Mouse (Mus musculus) heart, embryonic 16.5 days (tissue): ENCODE measurements at regions not wholly inside any gene's neighbourhood (a gene's known extent, or its start where the extent isn't known, plus 50 kb on each side); places are given as distances from the start of the nearest gene placed in this dataset.

ENCODE experiments used
- ATAC-seq: fragments of 200-750 bp; cut with Nextera tagmentation; replicated peaks from 2 replicates; pipeline ENCODE4 v1.8.0; 2017; ENCODE audit warnings: moderate number of reproducible peaks; ENCODE audit not compliant: insufficient read depth, low FRiP score; ENCODE audit errors: extremely low read depth
- H3K27ac ChIP-seq: fragments of 300-500 bp; sonication (generic); 2 replicates; pipeline ENCODE4 v1.5.1; 2014; ENCODE audit warnings: mild to moderate bottlenecking, low read length, control low read depth, moderate library complexity
- H3K27me3 ChIP-seq: fragments of 300-500 bp; sonication (generic); 2 replicates; pipeline ENCODE4 v1.6.1; 2014; ENCODE audit warnings: low read length, mixed read lengths; ENCODE audit not compliant: control insufficient read depth, insufficient read depth
- H3K36me3 ChIP-seq: fragments of 300-500 bp; sonication (generic); 2 replicates; pipeline ENCODE4 v1.6.1; 2014; ENCODE audit not compliant: control insufficient read depth, insufficient read depth
- H3K4me1 ChIP-seq: fragments of 300-500 bp; sonication (generic); 2 replicates; pipeline ENCODE4 v1.6.1; 2014; ENCODE audit warnings: low read length, mixed read lengths; ENCODE audit not compliant: control insufficient read depth, insufficient read depth
- H3K4me2 ChIP-seq: fragments of 300-500 bp; sonication (generic); 2 replicates; pipeline ENCODE4 v1.6.1; 2014; ENCODE audit warnings: low read depth, mild to moderate bottlenecking, control low read depth, low read length
- H3K4me3 ChIP-seq: fragments of 300-500 bp; sonication (generic); 2 replicates; pipeline ENCODE4 v1.5.1; 2014; ENCODE audit warnings: mild to moderate bottlenecking, control low read depth, low read length
- H3K9ac ChIP-seq: fragments of 300-500 bp; sonication (generic); 2 replicates; pipeline ENCODE4 v1.6.1; 2014; ENCODE audit warnings: low read length, control low read depth
- H3K9me3 ChIP-seq: fragments of 300-500 bp; sonication (generic); replicated peaks from 2 replicates; pipeline ENCODE4 v1.6.1; 2016; ENCODE audit warnings: low read length; ENCODE audit not compliant: control insufficient read depth
- WGBS: fragments of 180-500 bp; shearing (Covaris S2); extraction: QIAGEN DNeasy Blood & Tissue Kit; methylation state at CpG from one replicate; pipeline ENCODE4 v1.1.7; 2014; 5-methylcytosine and 5-hydroxymethylcytosine counted together

GRCm38 (mm10) chr11:31771491-31772439, 100.1 kb upstream of the Bod1 start:
- Histone ChIP-seq H3K36me3 (no peaks in the 10 kb centered on the region), H3K27ac (no peak overlapping the region), H3K4me2 (no peak overlapping the region), H3K9ac (no peak overlapping the region), H3K9me3 (no peaks in the 10 kb centered on the region; the same call in 1 of the 2 replicates), H3K4me1 (peaks cover 9% of the 10 kb centered on the region; the same call in 1 of the 2 replicates), H3K4me3 (no peak overlapping the region), H3K27me3 (no peaks in the 10 kb centered on the region)
- 87% methylated on average over 6 of the region's 6 CpGs for WGBS
- ATAC-seq: no peak

GRCm38 (mm10) chr11:31777531-31777930, 94.5 kb upstream of the Cpeb4 start:
- no peak overlapping the region for H3K27ac ChIP-seq
- H3K4me2 ChIP-seq: no peak overlapping the region
- H3K9me3 ChIP-seq: no peaks in the 10 kb centered on the region; the same call in 1 of the 2 replicates
- ATAC-seq: no peak
- no peak overlapping the region for H3K4me3 ChIP-seq
- no peaks in the 10 kb centered on the region for H3K27me3 ChIP-seq
- H3K36me3 ChIP-seq: no peaks in the 10 kb centered on the region
- WGBS: 54% methylated on average over 8 of the region's 8 CpGs
- H3K4me1 ChIP-seq: no peaks in the 10 kb centered on the region
- H3K9ac ChIP-seq: no peak overlapping the region

- no peak overlapping the region for H3K9ac ChIP-seq
- no peak overlapping the region for H3K4me2 ChIP-seq
- H3K27ac ChIP-seq: no peak overlapping the region
- WGBS: 69% methylated on average over 4 of the region's 4 CpGs
- no peak for ATAC-seq
- no peaks in the 10 kb centered on the region for H3K27me3 ChIP-seq
- H3K36me3 ChIP-seq: no peaks in the 10 kb centered on the region
- H3K9me3 ChIP-seq: no peaks in the 10 kb centered on the region; the same call in 1 of the 2 replicates
- H3K4me1 ChIP-seq: no peaks in the 10 kb centered on the region
- H3K4me3 ChIP-seq: no peak overlapping the region
Observed at GRCm38 (mm10) chr11:31778766-31779165, 93.2 kb upstream of the Cpeb4 start.

- Histone ChIP-seq H3K4me3 (no peak overlapping the region), H3K9ac (no peak overlapping the region), H3K4me2 (no peak overlapping the region), H3K27ac (no peak overlapping the region), H3K4me1 (no peaks in the 10 kb centered on the region), H3K36me3 (no peaks in the 10 kb centered on the region), H3K9me3 (no peaks in the 10 kb centered on the region; the same call in 1 of the 2 replicates), H3K27me3 (no peaks in the 10 kb centered on the region)
- WGBS: 50% methylated on average over 2 of the region's 2 CpGs
- ATAC-seq: no peak
Observed at GRCm38 (mm10) chr11:31779267-31779666, 92.7 kb upstream of the Cpeb4 start.

- no peak overlapping the region for H3K27ac ChIP-seq
- no peak for ATAC-seq
- WGBS: 83% methylated on average over 6 of the region's 6 CpGs
- H3K4me1 ChIP-seq: no peaks in the 10 kb centered on the region
- H3K9me3 ChIP-seq: no peaks in the 10 kb centered on the region; the same call in 1 of the 2 replicates
- H3K4me3 ChIP-seq: no peak overlapping the region
- no peaks in the 10 kb centered on the region for H3K36me3 ChIP-seq
- no peak overlapping the region for H3K4me2 ChIP-seq
- H3K27me3 ChIP-seq: no peaks in the 10 kb centered on the region
- H3K9ac ChIP-seq: no peak overlapping the region
Observed at GRCm38 (mm10) chr11:31780969-31781368, 91.0 kb upstream of the Cpeb4 start.

GRCm38 (mm10) chr11:31781605-31782004, 90.4 kb upstream of the Cpeb4 start:
- ATAC-seq: no peak
- H3K27ac ChIP-seq: no peak overlapping the region
- H3K4me1 ChIP-seq: no peaks in the 10 kb centered on the region
- H3K9me3 ChIP-seq: no peaks in the 10 kb centered on the region; the same call in 1 of the 2 replicates
- 57% methylated on average over 6 of the region's 6 CpGs for WGBS
- no peaks in the 10 kb centered on the region for H3K36me3 ChIP-seq
- no peak overlapping the region for H3K9ac ChIP-seq
- no peak overlapping the region for H3K4me3 ChIP-seq
- H3K4me2 ChIP-seq: no peak overlapping the region
- H3K27me3 ChIP-seq: no peaks in the 10 kb centered on the region

- H3K27me3 ChIP-seq: no peaks in the 10 kb centered on the region
- ATAC-seq: no peak
- H3K36me3 ChIP-seq: no peaks in the 10 kb centered on the region
- H3K9ac ChIP-seq: no peak overlapping the region
- no peaks in the 10 kb centered on the region for H3K4me1 ChIP-seq
- H3K4me2 ChIP-seq: no peak overlapping the region
- no peak overlapping the region for H3K27ac ChIP-seq
- no peak overlapping the region for H3K4me3 ChIP-seq
- 74% methylated on average over 4 of the region's 4 CpGs for WGBS
- no peaks in the 10 kb centered on the region; the same call in 1 of the 2 replicates for H3K9me3 ChIP-seq
Observed at GRCm38 (mm10) chr11:31783506-31784063, 88.4 kb upstream of the Cpeb4 start.

- H3K27ac ChIP-seq: no peak overlapping the region
- no peaks in the 10 kb centered on the region; the same call in 1 of the 2 replicates for H3K9me3 ChIP-seq
- no peak for ATAC-seq
- no peak overlapping the region for H3K9ac ChIP-seq
- no peaks in the 10 kb centered on the region for H3K36me3 ChIP-seq
- H3K4me1 ChIP-seq: no peaks in the 10 kb centered on the region
- H3K4me3 ChIP-seq: no peak overlapping the region
- WGBS: 85% methylated on average over 6 of the region's 6 CpGs
- no peaks in the 10 kb centered on the region for H3K27me3 ChIP-seq
- H3K4me2 ChIP-seq: no peak overlapping the region
Observed at GRCm38 (mm10) chr11:31784332-31784901, 87.6 kb upstream of the Cpeb4 start.

- H3K4me2 ChIP-seq: no peak overlapping the region
- H3K27ac ChIP-seq: no peak overlapping the region
- H3K4me1 ChIP-seq: no peaks in the 10 kb centered on the region
- WGBS: 83% methylated on average over 7 of the region's 7 CpGs
- no peaks in the 10 kb centered on the region for H3K27me3 ChIP-seq
- ATAC-seq: no peak
- no peaks in the 10 kb centered on the region; the same call in 1 of the 2 replicates for H3K9me3 ChIP-seq
- H3K4me3 ChIP-seq: no peak overlapping the region
- H3K9ac ChIP-seq: no peak overlapping the region
- no peaks in the 10 kb centered on the region for H3K36me3 ChIP-seq
Observed at GRCm38 (mm10) chr11:31785160-31785559, 86.9 kb upstream of the Cpeb4 start.
